Mouse (Mus musculus) liver, embryonic 16.5 days (tissue): ENCODE measurements around the gene Atad2b. TPM values are rescaled to one million over a fixed set of nuclear protein-coding genes. Genes with fewer than 3 reads are reported as not detected.

ENCODE experiments used
- ATAC-seq: fragments of 200-750 bp; cut with Nextera tagmentation; 2 replicates; pipeline ENCODE4 v1.8.0; 2017; ENCODE audit warnings: low read depth, mild to moderate bottlenecking, moderate number of reproducible peaks, moderate library complexity
- H3K27ac ChIP-seq: fragments of 300-500 bp; sonication (generic); 2 replicates; pipeline ENCODE4 v1.5.1; 2014; ENCODE audit warnings: mild to moderate bottlenecking, low read length
- H3K27me3 ChIP-seq: fragments of 300-500 bp; sonication (generic); 2 replicates; pipeline ENCODE4 v1.6.1; 2014; ENCODE audit warnings: low read depth, low read length, mixed read lengths; ENCODE audit not compliant: control insufficient read depth, insufficient read depth
- H3K36me3 ChIP-seq: fragments of 300-500 bp; sonication (generic); 2 replicates; pipeline ENCODE4 v1.6.1; 2014; ENCODE audit warnings: mild to moderate bottlenecking; ENCODE audit not compliant: control insufficient read depth, insufficient read depth
- H3K4me1 ChIP-seq: fragments of 300-500 bp; sonication (generic); 2 replicates; pipeline ENCODE4 v1.6.1; 2014; ENCODE audit warnings: low read depth, low read length, mixed read lengths; ENCODE audit not compliant: control insufficient read depth
- H3K4me2 ChIP-seq: fragments of 300-500 bp; sonication (generic); 2 replicates; pipeline ENCODE4 v1.6.1; 2014; ENCODE audit warnings: low read depth, low read length, mixed read lengths
- H3K4me3 ChIP-seq: fragments of 300-500 bp; sonication (generic); 2 replicates; pipeline ENCODE4 v1.5.1; 2014; ENCODE audit warnings: low read depth, mild to moderate bottlenecking, low read length
- H3K9ac ChIP-seq: fragments of 300-500 bp; sonication (generic); 2 replicates; pipeline ENCODE4 v1.6.1; 2014; ENCODE audit warnings: low read depth, low read length
- H3K9me3 ChIP-seq: fragments of 300-500 bp; sonication (generic); replicated peaks from 2 replicates; pipeline ENCODE4 v1.6.1; 2016; ENCODE audit warnings: low read length; ENCODE audit not compliant: control insufficient read depth
- WGBS: fragments of 180-500 bp; shearing (Covaris S2); extraction: QIAGEN DNeasy Blood & Tissue Kit; methylation state at CpG from one replicate; pipeline ENCODE4 v1.1.7; 2014; ENCODE audit not compliant: insufficient replicate concordance; 5-methylcytosine and 5-hydroxymethylcytosine counted together
- polyA plus RNA-seq: library from polyadenylated mRNA; unstranded; fragments of >200 nt; fragmentation: Nextera tagmentation; extraction: Ambion mirVana; gene quantifications from 2 replicates; pipeline ENCODE4 v1.2.1, GENCODE M21; 2015

Atad2b gene
- polyA plus RNA-seq: 3.8 TPM in 2 replicates

DNA sequence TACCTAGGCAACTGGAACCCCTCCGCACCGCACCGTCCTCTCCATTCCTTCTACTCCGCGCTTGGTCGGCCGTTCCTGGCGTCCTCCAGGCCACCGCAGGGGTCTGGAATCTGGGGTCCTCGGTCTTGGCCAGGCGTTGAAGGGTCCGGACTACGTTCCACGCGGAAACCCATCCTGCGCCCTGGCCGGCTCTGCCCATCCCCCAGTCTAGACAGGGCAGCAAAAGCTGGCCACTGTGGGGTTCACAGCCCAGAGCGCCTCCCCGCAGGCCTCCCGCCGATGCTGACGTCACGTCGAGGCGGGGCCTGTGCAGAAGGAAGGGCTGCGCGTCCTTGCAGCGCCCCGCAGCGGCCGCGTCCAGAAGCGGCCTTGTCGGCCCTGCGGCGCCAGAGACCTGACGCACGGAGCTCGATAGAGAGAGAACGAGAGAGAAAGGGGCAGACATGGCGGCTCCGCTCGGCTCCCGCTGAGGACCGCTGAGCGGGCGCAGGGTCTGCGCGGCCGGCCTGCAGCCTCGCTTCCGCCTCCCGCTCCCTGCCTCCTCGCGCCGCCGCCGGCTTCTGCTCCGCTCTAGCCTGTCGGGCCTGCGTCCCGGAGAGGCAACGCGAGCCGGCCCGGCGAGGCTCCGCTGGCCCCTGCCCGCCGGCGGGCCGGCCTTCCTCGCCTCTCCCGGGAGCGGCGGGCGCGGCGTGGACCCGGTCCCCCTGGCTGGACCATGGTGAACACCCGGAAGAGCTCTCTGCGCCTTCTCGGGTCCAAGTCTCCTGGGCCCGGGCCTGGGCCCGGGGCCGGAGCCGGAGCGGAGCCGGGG, at the start of gene Atad2b:
Gene Atad2b, plus strand, starts transcription at position 360 of the 811 bp plus-strand sequence.
- peak within 1 kb of the TSS; percentile 74 for H3K4me2 ChIP-seq
- H3K27me3 ChIP-seq: no peaks in the 10 kb centered on the region
- H3K4me3 ChIP-seq: peak within 1 kb of the TSS; percentile 94
- peaks cover 15% of the 10 kb centered on the region for H3K4me1 ChIP-seq
- peak; percentile 93 for ATAC-seq
- no peaks in the 10 kb centered on the region for H3K36me3 ChIP-seq
- H3K27ac ChIP-seq: peak within 1 kb of the TSS; percentile 94
- WGBS: under 1% methylated on average over 89 of the region's 89 CpGs
- H3K9ac ChIP-seq: peak within 1 kb of the TSS; percentile 95
- H3K9me3 ChIP-seq: no peaks in the 10 kb centered on the region

DNA sequence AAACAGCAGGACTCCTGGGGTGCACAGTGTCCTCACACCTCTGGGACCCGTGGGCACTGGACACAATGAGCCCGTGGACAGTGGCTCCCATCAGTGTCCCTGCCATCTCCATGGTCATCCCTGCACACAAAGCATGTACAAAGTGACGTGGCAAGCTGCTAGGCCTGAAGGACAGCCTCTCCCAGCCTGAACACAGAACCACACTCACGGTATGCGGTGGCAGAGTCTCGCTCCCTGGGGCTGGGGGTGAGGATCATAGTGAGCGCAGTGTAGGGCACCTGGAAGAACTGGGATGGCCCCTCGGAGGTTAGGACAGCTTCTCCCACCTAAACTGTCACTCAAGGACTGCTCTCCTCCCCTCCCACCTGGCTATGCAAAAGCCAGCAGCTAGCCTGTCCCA, 48.2 kb upstream of the Atad2b start:
- no peaks in the 10 kb centered on the region for H3K9me3 ChIP-seq
- 79% methylated on average over 8 of the region's 8 CpGs for WGBS
- H3K36me3 ChIP-seq: peaks cover 39% of the 10 kb centered on the region
- no peak overlapping the region for H3K27ac ChIP-seq
- H3K4me1 ChIP-seq: peaks cover 13% of the 10 kb centered on the region; the same call in 1 of the 2 replicates
- H3K4me3 ChIP-seq: no peak overlapping the region
- ATAC-seq: no peak
- no peak overlapping the region for H3K9ac ChIP-seq
- H3K27me3 ChIP-seq: no peaks in the 10 kb centered on the region
- H3K4me2 ChIP-seq: no peak overlapping the region

DNA sequence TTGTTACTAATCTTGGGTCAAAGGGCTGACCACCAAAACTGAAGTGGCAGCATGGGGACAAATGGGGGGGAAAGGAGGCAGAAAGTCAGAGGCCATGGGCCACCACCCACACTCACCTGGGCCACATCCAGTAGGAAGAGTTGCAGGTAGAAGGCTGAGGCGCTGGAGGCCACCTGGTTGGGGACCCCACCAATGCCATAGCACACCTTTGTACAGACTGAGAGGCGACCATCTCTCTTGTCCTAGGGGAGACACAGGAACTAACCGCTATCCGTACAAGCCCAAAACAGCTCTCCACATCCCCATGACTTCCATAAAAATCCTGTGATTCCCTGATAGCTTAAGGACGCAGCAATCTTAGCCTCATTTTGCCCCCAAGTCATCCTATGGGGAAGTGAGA, 45.9 kb upstream of the Atad2b start:
- no peak overlapping the region for H3K27ac ChIP-seq
- H3K4me2 ChIP-seq: peak overlapping the region; percentile 85
- peak overlapping the region; percentile 8; the same call in 1 of the 2 replicates for H3K9ac ChIP-seq
- no peaks in the 10 kb centered on the region for H3K27me3 ChIP-seq
- H3K9me3 ChIP-seq: no peaks in the 10 kb centered on the region
- ATAC-seq: no peak
- peak overlapping the region; percentile 85 for H3K4me3 ChIP-seq
- H3K36me3 ChIP-seq: peaks cover 19% of the 10 kb centered on the region
- peaks cover 32% of the 10 kb centered on the region for H3K4me1 ChIP-seq
- WGBS: 89% methylated on average over 5 of the region's 5 CpGs

DNA sequence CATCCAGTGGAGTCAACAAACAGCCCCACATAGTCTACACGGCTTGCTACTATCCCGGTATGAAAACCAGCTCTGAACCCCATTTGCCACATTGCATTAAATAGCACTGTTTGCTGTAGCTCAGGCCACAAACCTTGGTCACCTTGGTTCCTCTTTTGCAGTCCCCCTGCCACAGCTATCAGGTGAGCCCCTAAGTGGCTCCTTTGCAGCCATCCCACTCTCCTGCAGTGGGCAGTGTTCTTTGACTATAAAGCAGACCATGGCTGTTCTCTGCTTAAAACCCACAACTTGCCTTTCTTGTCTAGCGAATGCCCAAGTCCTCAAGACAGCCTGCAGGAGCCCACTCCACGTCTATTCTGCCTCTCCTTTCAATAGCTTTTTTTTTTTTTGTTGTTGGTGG, 44.9 kb upstream of the Atad2b start:
- peaks cover 32% of the 10 kb centered on the region for H3K4me1 ChIP-seq
- peak overlapping the region; percentile 85 for H3K4me3 ChIP-seq
- peaks cover 15% of the 10 kb centered on the region for H3K36me3 ChIP-seq
- H3K27me3 ChIP-seq: no peaks in the 10 kb centered on the region
- ATAC-seq: no peak
- peak overlapping the region; percentile 85 for H3K4me2 ChIP-seq
- H3K27ac ChIP-seq: peak overlapping the region; percentile 99
- peak overlapping the region; percentile 91 for H3K9ac ChIP-seq
- H3K9me3 ChIP-seq: no peaks in the 10 kb centered on the region
- WGBS: 35% methylated on average over 4 of the region's 4 CpGs

DNA sequence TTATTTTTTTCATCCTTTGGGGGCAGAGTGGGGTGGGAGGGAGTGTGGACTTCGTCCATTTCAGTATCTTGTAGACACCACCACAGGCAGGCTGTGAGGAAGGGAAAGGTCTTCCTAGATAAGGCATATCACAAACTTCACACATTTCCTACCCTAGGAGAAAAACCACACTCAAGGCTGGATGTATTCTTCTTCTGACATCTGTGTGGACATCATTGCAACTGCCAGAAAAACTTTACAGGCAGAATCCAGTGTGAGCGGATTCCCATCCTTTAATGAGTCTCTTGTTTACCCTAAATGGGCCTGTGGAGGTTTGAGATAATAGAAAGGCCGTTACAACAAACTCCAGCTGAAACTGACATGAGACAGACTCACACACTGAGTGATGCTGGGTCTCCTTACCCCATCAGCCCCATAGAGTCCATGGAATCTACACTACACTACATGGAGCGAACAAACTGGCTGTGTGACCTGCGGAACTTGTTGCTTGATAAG, 44.1 kb upstream of the Atad2b start:
- Histone ChIP-seq H3K9ac (peak overlapping the region; percentile 91), H3K9me3 (no peaks in the 10 kb centered on the region), H3K27me3 (no peaks in the 10 kb centered on the region), H3K27ac (peak overlapping the region; percentile 99), H3K4me3 (peak overlapping the region; percentile 85), H3K4me1 (peaks cover 32% of the 10 kb centered on the region), H3K4me2 (peak overlapping the region; percentile 85), H3K36me3 (peaks cover 10% of the 10 kb centered on the region)
- 17% methylated on average over 5 of the region's 5 CpGs for WGBS
- peak; percentile 87 for ATAC-seq

DNA sequence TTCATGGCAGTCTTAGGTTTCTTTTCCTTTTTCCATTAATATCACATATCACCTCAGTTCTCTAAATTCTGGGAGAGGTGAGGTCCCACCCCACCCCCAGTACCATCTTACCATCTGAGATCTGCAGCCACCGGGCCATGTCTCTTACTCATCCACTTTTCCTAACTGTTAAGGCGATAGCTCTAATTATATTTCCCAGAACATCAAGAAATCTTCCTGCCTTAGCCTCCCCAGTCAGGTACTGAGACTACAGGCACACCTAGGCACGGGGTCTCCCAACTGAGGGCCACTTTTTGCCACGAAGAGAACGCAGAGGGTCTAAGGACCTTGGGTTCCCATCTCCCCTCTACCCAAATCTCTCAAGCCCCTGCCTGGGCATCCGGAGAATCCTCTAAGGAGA, 43.6 kb upstream of the Atad2b start:
- no peaks in the 10 kb centered on the region for H3K9me3 ChIP-seq
- no peaks in the 10 kb centered on the region for H3K27me3 ChIP-seq
- H3K27ac ChIP-seq: peak overlapping the region; percentile 99
- peak overlapping the region; percentile 85 for H3K4me3 ChIP-seq
- peak overlapping the region; percentile 85 for H3K4me2 ChIP-seq
- peak; percentile 10; the same call in 1 of the 2 replicates for ATAC-seq
- 17% methylated on average over 6 of the region's 6 CpGs for WGBS
- H3K36me3 ChIP-seq: peaks cover 7% of the 10 kb centered on the region
- H3K9ac ChIP-seq: peak overlapping the region; percentile 91
- H3K4me1 ChIP-seq: peaks cover 32% of the 10 kb centered on the region

DNA sequence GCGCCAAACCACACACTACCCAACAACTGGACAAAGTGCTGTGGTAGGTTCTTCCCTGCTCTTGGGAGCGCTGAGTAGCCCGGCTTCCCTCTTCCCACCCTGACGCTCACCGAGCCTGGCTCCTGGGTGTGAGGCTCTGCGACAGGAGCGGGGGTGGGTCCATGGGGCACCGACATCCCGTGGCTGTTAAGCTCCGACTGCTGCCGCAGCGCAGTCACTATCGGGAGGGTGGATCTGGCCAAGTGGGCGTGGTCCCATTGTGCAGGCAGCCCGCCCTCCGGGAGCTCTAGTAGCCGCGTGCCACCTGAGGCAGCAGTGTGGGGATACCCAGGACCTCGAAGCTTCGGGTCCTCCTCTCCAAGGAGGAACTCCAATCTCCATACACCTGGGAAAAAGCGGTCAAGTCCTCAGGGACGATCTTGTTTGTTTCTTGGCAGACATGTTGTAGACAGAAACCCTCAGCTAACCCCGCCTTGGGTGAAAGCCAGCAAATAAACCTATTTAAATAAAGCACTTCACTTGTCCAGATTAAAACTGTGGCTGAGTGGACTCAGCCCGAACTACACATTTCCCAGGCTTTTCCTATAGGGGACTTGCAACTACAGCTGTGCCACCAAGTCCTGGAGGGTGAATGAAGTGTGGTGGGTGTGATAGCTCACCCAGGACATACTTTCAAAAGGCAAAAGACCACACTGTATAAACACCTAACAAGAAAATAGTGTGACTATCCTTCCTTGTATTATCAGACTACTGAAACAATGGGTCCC, 42.8 kb upstream of the Atad2b start, which contains the start of gene Mfsd2b:
Gene Mfsd2b, minus strand, starts transcription at position 199 of the 767 bp plus-strand sequence.
- H3K36me3 ChIP-seq: peaks cover 5% of the 10 kb centered on the region; the same call in 1 of the 2 replicates
- no peaks in the 10 kb centered on the region for H3K9me3 ChIP-seq
- ATAC-seq: peak; percentile 86
- peak within 1 kb of the TSS; percentile 85 for H3K4me3 ChIP-seq
- peak within 1 kb of the TSS; percentile 85 for H3K4me2 ChIP-seq
- WGBS: 2% methylated on average over 24 of the region's 24 CpGs
- H3K4me1 ChIP-seq: peaks cover 32% of the 10 kb centered on the region
- H3K9ac ChIP-seq: peak within 1 kb of the TSS; percentile 91
- H3K27ac ChIP-seq: peak within 1 kb of the TSS; percentile 99
- H3K27me3 ChIP-seq: no peaks in the 10 kb centered on the region

DNA sequence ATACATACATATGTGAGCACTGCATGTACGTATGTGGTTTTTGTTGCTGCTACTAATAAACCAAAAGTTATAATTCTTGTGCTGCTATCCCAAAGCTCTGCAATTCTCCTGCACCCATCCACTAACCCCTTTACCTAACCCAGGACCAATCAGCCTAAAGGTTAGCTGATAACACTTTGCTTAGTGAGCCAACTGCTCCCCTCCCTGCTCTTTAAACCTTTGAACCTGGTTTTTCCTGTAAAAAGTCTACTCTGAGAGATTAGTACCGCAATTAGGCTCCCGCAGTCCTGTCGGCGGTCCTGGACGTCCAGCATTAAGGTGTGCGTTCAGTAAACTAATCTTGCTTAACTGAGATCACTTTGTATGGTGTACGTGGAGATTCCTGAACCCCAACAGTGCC, 41.5 kb upstream of the Atad2b start:
- no peaks in the 10 kb centered on the region for H3K27me3 ChIP-seq
- no peak overlapping the region for H3K9ac ChIP-seq
- peaks cover 7% of the 10 kb centered on the region; the same call in 1 of the 2 replicates for H3K36me3 ChIP-seq
- H3K4me3 ChIP-seq: no peak overlapping the region
- no peak overlapping the region for H3K27ac ChIP-seq
- H3K9me3 ChIP-seq: no peaks in the 10 kb centered on the region
- no peak for ATAC-seq
- peaks cover 32% of the 10 kb centered on the region for H3K4me1 ChIP-seq
- 66% methylated on average over 8 of the region's 8 CpGs for WGBS
- H3K4me2 ChIP-seq: no peak overlapping the region; the same call in 1 of the 2 replicates
